Mouse (Mus musculus) yolk sac, embryonic 10.5 days (tissue): ENCODE measurements around the gene Otop2.
A peak's percentile ranks its signal among the peaks of the same experiment; 100 is the strongest.

Experiments used
- DNase-seq: peaks from one replicate; pipeline ENCODE4 v3.0.0-alpha.2; 2017; ENCODE audit warnings: low spot score

The Otop2 gene

GRCm38 (mm10) chr11:115275954-115276353 is 31.0 kb upstream of the Otop2 start:
- no peak for DNase-seq

GRCm38 (mm10) chr11:115276780-115277603 is 30.0 kb upstream of the Otop2 start, which contains the start of gene Fdxr:
Fdxr (minus strand) TSS chr11:115277050.
- DNase-seq = peak; percentile 100

- DNase-seq = no peak
Observed at GRCm38 (mm10) chr11:115277604-115277975, 29.4 kb upstream of the Otop2 start.

- no peak for DNase-seq
Observed at GRCm38 (mm10) chr11:115278176-115278575, 28.8 kb upstream of the Otop2 start.

GRCm38 (mm10) chr11:115279726-115280125 is 27.2 kb upstream of the Otop2 start:
- no peak for DNase-seq

GRCm38 (mm10) chr11:115282295-115282694 is 24.7 kb upstream of the Otop2 start:
- DNase-seq = no peak

GRCm38 (mm10) chr11:115282723-115283485 is 24.1 kb upstream of the Otop2 start:
- DNase-seq = no peak

- DNase-seq = no peak
Observed at GRCm38 (mm10) chr11:115283486-115283765, 23.5 kb upstream of the Otop2 start.

- no peak for DNase-seq
Observed at GRCm38 (mm10) chr11:115283891-115284620, 22.9 kb upstream of the Otop2 start.

- no peak for DNase-seq
Observed at GRCm38 (mm10) chr11:115285282-115285681, 21.7 kb upstream of the Otop2 start.

GRCm38 (mm10) chr11:115286201-115286993 is 20.6 kb upstream of the Otop2 start:
- DNase-seq = no peak

- DNase-seq = no peak
Observed at GRCm38 (mm10) chr11:115287386-115287785, 19.6 kb upstream of the Otop2 start.

- no peak for DNase-seq
Observed at GRCm38 (mm10) chr11:115288305-115288704, 18.7 kb upstream of the Otop2 start.

- DNase-seq = no peak
Observed at GRCm38 (mm10) chr11:115289885-115290284, 17.1 kb upstream of the Otop2 start.

- no peak for DNase-seq
Observed at GRCm38 (mm10) chr11:115290314-115290713, 16.6 kb upstream of the Otop2 start.

GRCm38 (mm10) chr11:115290919-115291318 is 16.0 kb upstream of the Otop2 start:
- no peak for DNase-seq

- no peak for DNase-seq
Observed at GRCm38 (mm10) chr11:115291503-115291902, 15.5 kb upstream of the Otop2 start.

- peak; percentile 89 for DNase-seq
Observed at GRCm38 (mm10) chr11:115292631-115293375, 14.2 kb upstream of the Otop2 start.

GRCm38 (mm10) chr11:115295939-115296338 is 11.0 kb upstream of the Otop2 start:
- no peak for DNase-seq

- no peak for DNase-seq
Observed at GRCm38 (mm10) chr11:115296471-115297210, 10.3 kb upstream of the Otop2 start.
